In the genomic region with DNA sequence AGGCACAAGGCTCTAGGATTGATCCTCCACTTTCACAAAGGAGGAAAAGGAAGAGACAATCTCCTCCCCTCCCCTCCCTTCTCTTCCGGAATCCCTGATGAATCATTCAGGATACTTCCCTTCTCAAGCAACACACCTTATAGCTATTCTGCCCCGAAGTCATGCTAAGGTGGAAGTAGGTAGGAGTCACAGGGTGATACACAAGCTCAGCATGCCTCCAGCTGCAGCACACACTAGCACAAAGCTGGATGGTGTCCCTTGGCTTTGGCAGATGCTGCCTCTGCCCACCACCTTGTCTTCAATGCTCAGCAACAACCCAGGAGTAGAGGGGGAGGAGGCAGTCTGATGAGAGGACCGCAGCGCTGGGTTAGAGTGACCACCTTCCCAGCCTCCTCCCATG, we compare ENCODE assay signal across 19 mouse cellular contexts. TPM values are rescaled to one million over a fixed set of nuclear protein-coding genes. Genes with fewer than 3 reads are reported as not detected.
A peak's percentile ranks its signal among the peaks of the same experiment; 100 is the strongest.
DNase-seq lines count a peak whose midpoint lies in the region; ATAC-seq and TF ChIP-seq lines count a peak whose summit lies in the region.
"Had no signal": no experiment of that assay in that cellular context is flagged by ENCODE, and none has a peak within 500 bp of the region (broad histone marks: within the 10 kb centered on the region; RNA-seq: fewer than 3 reads in every experiment).

No protein-coding gene starts in this region.

- no peak overlapping the region for H3K4me3 ChIP-seq in intestine, postnatal 0 days (ENCODE audit: low read depth, low read length)
- H3K4me3 ChIP-seq in intestine, embryonic 16.5 days (ENCODE audit: low read length) = no peak overlapping the region
- H3K4me3 ChIP-seq in E14TG2a.4 (replicated peaks; ENCODE audit: low read length) (peak overlapping the region; percentile 63), ES-Bruce4 (ENCODE audit: low read depth, low read length) (0 out of 2 replicates have a peak overlapping the region, but pooled peaks have one; percentile 4)
- no peak overlapping the region for H3K4me3 ChIP-seq in limb, embryonic 10.5 days
- H3K4me3 ChIP-seq: embryonic facial prominence, embryonic 13.5 days; heart, embryonic 12.5 days had no signal

- 58% methylated on average over 4 of the region's 4 CpGs for WGBS in intestine, postnatal 0 days
- WGBS in intestine, embryonic 16.5 days = 61% methylated on average over 4 of the region's 4 CpGs
- 78% methylated on average over 4 of the region's 4 CpGs for WGBS in limb, embryonic 10.5 days

- no peak for DNase-seq in limb, embryonic 10.5 days (ENCODE audit: low spot score)
- no peak for DNase-seq in urinary bladder, postnatal 10 days (ENCODE audit: low spot score)
- no peak for DNase-seq in embryo, embryonic 9.5 days (ENCODE audit: extremely low spot score)
- DNase-seq: adrenal gland, adult 2 months; adrenal gland, postnatal 25 days; cerebellum, adult 8-10 months; cerebellum, postnatal 14 days; gastrocnemius, postnatal 25 days; kidney, adult 18-20 months had no signal

- H3K36me3 ChIP-seq in intestine, postnatal 0 days (ENCODE audit: control insufficient read depth, insufficient read depth) = no peaks in the 10 kb centered on the region
- no peaks in the 10 kb centered on the region for H3K36me3 ChIP-seq in intestine, embryonic 16.5 days (ENCODE audit: control insufficient read depth, insufficient read depth, low read length)
- H3K36me3 ChIP-seq in E14TG2a.4 (ENCODE audit: insufficient read depth, low read length) (no peaks in the 10 kb centered on the region), ES-Bruce4 (ENCODE audit: control insufficient read depth, insufficient read depth, low read length, poor library complexity, severe bottlenecking) (no peaks in the 10 kb centered on the region)
- no peaks in the 10 kb centered on the region for H3K36me3 ChIP-seq in limb, embryonic 10.5 days
- H3K36me3 ChIP-seq: embryonic facial prominence, embryonic 13.5 days; heart, embryonic 12.5 days had no signal

- ATAC-seq in intestine, postnatal 0 days = no peak
- ATAC-seq in intestine, embryonic 16.5 days = no peak
- ATAC-seq: forebrain, embryonic 16.5 days; hindbrain, embryonic 16.5 days; inflammation-experienced regulatory T-cells, adult 6 months; Patski had no signal

- no peak for TF ChIP-seq POLR2A in ES-Bruce4 (IDR thresholded peaks at IDR 0.05; ENCODE audit: insufficient read depth, low read length)

- H3K4me1 ChIP-seq in intestine, postnatal 0 days (replicated peaks; ENCODE audit: control insufficient read depth, insufficient read depth, low read length) = no peaks in the 10 kb centered on the region
- peaks cover 15% of the 10 kb centered on the region for H3K4me1 ChIP-seq in intestine, embryonic 16.5 days (ENCODE audit: control insufficient read depth, insufficient read depth, low read length)
- H3K4me1 ChIP-seq in E14TG2a.4 (replicated peaks; ENCODE audit: low read depth, low read length) (peaks cover 95% of the 10 kb centered on the region), ES-Bruce4 (ENCODE audit: control insufficient read depth, insufficient read depth, low read length) (peaks cover 17% of the 10 kb centered on the region)
- H3K4me1 ChIP-seq in limb, embryonic 10.5 days = peaks cover 28% of the 10 kb centered on the region

- no peak overlapping the region for H3K9ac ChIP-seq in intestine, postnatal 0 days (ENCODE audit: low read depth, low read length)
- no peak overlapping the region for H3K9ac ChIP-seq in intestine, embryonic 16.5 days (ENCODE audit: low read depth, low read length)
- H3K9ac ChIP-seq in ES-Bruce4 (ENCODE audit: low read depth, poor library complexity, severe bottlenecking) = no peak overlapping the region
- H3K9ac ChIP-seq: embryonic facial prominence, embryonic 13.5 days; heart, embryonic 12.5 days had no signal

- H3K27ac ChIP-seq in intestine, postnatal 0 days (ENCODE audit: low read depth, low read length) = peak overlapping the region; percentile 91; the same call in 1 of the 2 replicates
- H3K27ac ChIP-seq in intestine, embryonic 16.5 days (ENCODE audit: low read length) = no peak overlapping the region
- peak overlapping the region; percentile 46 for H3K27ac ChIP-seq in ES-Bruce4 (ENCODE audit: insufficient read depth, low read length)
- peak overlapping the region; percentile 42; the same call in 1 of the 2 replicates for H3K27ac ChIP-seq in limb, embryonic 10.5 days
- H3K27ac ChIP-seq: embryonic facial prominence, embryonic 13.5 days had no signal

- H3K4me2 ChIP-seq in intestine, postnatal 0 days (replicated peaks; ENCODE audit: low read depth) = no peak overlapping the region
- no peak overlapping the region for H3K4me2 ChIP-seq in intestine, embryonic 16.5 days (ENCODE audit: low read depth, low read length)
- H3K4me2 ChIP-seq: embryonic facial prominence, embryonic 13.5 days; heart, embryonic 12.5 days had no signal

- no peak for TF ChIP-seq EP300 in ES-Bruce4 (IDR thresholded peaks at IDR 0.05; ENCODE audit: insufficient read depth, low read depth, low read length)

- H3K9me3 ChIP-seq in intestine, postnatal 0 days (ENCODE audit: control insufficient read depth) = no peaks in the 10 kb centered on the region
- H3K9me3 ChIP-seq in intestine, embryonic 16.5 days (ENCODE audit: control insufficient read depth, low read length) = no peaks in the 10 kb centered on the region
- no peaks in the 10 kb centered on the region for H3K9me3 ChIP-seq in E14TG2a.4 (ENCODE audit: low read length)
- H3K9me3 ChIP-seq in ES-Bruce4 (replicated peaks; ENCODE audit: control insufficient read depth, insufficient read depth, low read length, poor library complexity, severe bottlenecking) = no peaks in the 10 kb centered on the region
- H3K9me3 ChIP-seq in limb, embryonic 10.5 days (replicated peaks) = no peaks in the 10 kb centered on the region
- H3K9me3 ChIP-seq: embryonic facial prominence, embryonic 13.5 days; heart, embryonic 12.5 days had no signal

- H3K27me3 ChIP-seq in intestine, postnatal 0 days (replicated peaks; ENCODE audit: control insufficient read depth, insufficient read depth, low read length) = no peaks in the 10 kb centered on the region
- H3K27me3 ChIP-seq in intestine, embryonic 16.5 days (replicated peaks; ENCODE audit: control insufficient read depth, insufficient read depth, low read length) = no peaks in the 10 kb centered on the region
- H3K27me3 ChIP-seq in E14TG2a.4 (ENCODE audit: insufficient read depth, low read length) (no peaks in the 10 kb centered on the region), ES-Bruce4 (ENCODE audit: control insufficient read depth, insufficient read depth, low read length, poor library complexity, severe bottlenecking) (no peaks in the 10 kb centered on the region)
- H3K27me3 ChIP-seq in limb, embryonic 10.5 days (ENCODE audit: low read depth, poor library complexity, severe bottlenecking) = no peaks in the 10 kb centered on the region
- H3K27me3 ChIP-seq: embryonic facial prominence, embryonic 13.5 days; heart, embryonic 12.5 days; Patski had no signal

- TF ChIP-seq CTCF in intestine, postnatal 0 days (IDR thresholded peaks at IDR 0.05; ENCODE audit: low read depth) = no peak
- TF ChIP-seq CTCF in E14TG2a.4 (conservative IDR thresholded peaks at IDR 0.05; ENCODE audit: low read length) = no peak
- no peak for TF ChIP-seq CTCF in ES-Bruce4 (IDR thresholded peaks at IDR 0.05; ENCODE audit: low read depth, low read length)

RNA-seq across cellular contexts. Expression of gene Tead4, which starts 21.5 kb away (rescaled TPM):
- polyA plus RNA-seq in intestine, postnatal 0 days (2015; fragmentation: Nextera tagmentation; extraction: Ambion mirVana) = 1.4 and 1.5 TPM in 2 replicates
- polyA plus RNA-seq in intestine, embryonic 16.5 days (2015; fragmentation: Nextera tagmentation; extraction: Ambion mirVana) = 2.1 and 2.3 TPM in 2 replicates
- 29.9 and 31.8 TPM in 2 replicates for polyA plus RNA-seq in ES-Bruce4 (2011; ENCODE audit: insufficient read depth, insufficient read length, low read depth, missing spikeins)
- polyA plus RNA-seq in limb, embryonic 10.5 days (2016; fragmentation: Nextera tagmentation; extraction: Ambion mirVana) = 2.5 and 3.2 TPM in 2 replicates
- polyA plus RNA-seq: inflammation-experienced regulatory T-cells, adult 6 months had no signal

Comparison
In these comparisons a context has a peak if more than half of its experiments do, and no peak if none do; other contexts are left out.
1. H3K4me3 ChIP-seq: peak in E14TG2a.4 (single experiment) and ES-Bruce4 (single experiment); none in intestine, postnatal 0 days (single experiment), intestine, embryonic 16.5 days (single experiment) and limb, embryonic 10.5 days (single experiment).